Mouse (Mus musculus) thymus, adult 2 months (tissue): ENCODE measurements at regions not wholly inside any gene's neighbourhood (a gene's known extent, or its start where the extent isn't known, plus 50 kb on each side); places are given as distances from the start of the nearest gene placed in this dataset.

Experiments used
- DNase-seq: peaks from one replicate; pipeline ENCODE4 v3.0.0; 2021
- H3K27ac ChIP-seq: fragments of 200-500 bp; 2 replicates; pipeline ENCODE4 v1.5.1; 2012; ENCODE audit warnings: low read length, control low read depth; ENCODE audit not compliant: control insufficient read depth, insufficient read depth
- H3K27me3 ChIP-seq: fragments of 200-500 bp; 2 replicates; pipeline ENCODE4 v1.6.1; 2012; ENCODE audit warnings: mild to moderate bottlenecking, low read length, moderate library complexity, mixed read lengths; ENCODE audit not compliant: control insufficient read depth, insufficient read depth
- H3K36me3 ChIP-seq: fragments of 200-500 bp; 2 replicates; pipeline ENCODE4 v1.6.1; 2012; ENCODE audit warnings: mild to moderate bottlenecking, low read length, moderate library complexity; ENCODE audit not compliant: control insufficient read depth, insufficient read depth
- H3K4me1 ChIP-seq: fragments of 200-500 bp; replicated peaks from 2 replicates; pipeline ENCODE4 v1.6.1; 2012; ENCODE audit warnings: low read length; ENCODE audit not compliant: control insufficient read depth, insufficient read depth
- H3K4me3 ChIP-seq: fragments of 200-500 bp; 2 replicates; pipeline ENCODE4 v1.5.1; 2012; ENCODE audit warnings: mild to moderate bottlenecking, low read length, control low read depth, moderate library complexity; ENCODE audit not compliant: control insufficient read depth, insufficient read depth
- CTCF ChIP-seq: fragments of 200-500 bp; IDR thresholded peaks from 2 replicates; pipeline ENCODE4 v1.5.1; 2012; ENCODE audit warnings: mild to moderate bottlenecking, control low read depth, low read length, moderate library complexity, borderline replicate concordance; ENCODE audit not compliant: control insufficient read depth, poor library complexity, insufficient read depth; ENCODE audit errors: extremely low read depth
- POLR2A ChIP-seq: fragments of 200-500 bp; IDR thresholded peaks from 2 replicates; pipeline ENCODE4 v1.6.1; 2012; ENCODE audit warnings: mild to moderate bottlenecking, low read length, control low read depth, moderate library complexity; ENCODE audit not compliant: control insufficient read depth, poor library complexity, insufficient read depth; ENCODE audit errors: extremely low read depth
- WGBS: fragments of 180-500 bp; shearing (Covaris S2); methylation state at CpG from one replicate; pipeline ENCODE4 v1.1.7; 2018; 5-methylcytosine and 5-hydroxymethylcytosine counted together

- H3K27ac ChIP-seq = no peak overlapping the region
- H3K4me1 ChIP-seq = no peaks in the 10 kb centered on the region
- DNase-seq = no peak
- WGBS = 94% methylated on average over 5 of the region's 5 CpGs
- no peaks in the 10 kb centered on the region for H3K27me3 ChIP-seq
- no peak for TF ChIP-seq POLR2A
- TF ChIP-seq CTCF = no peak
- H3K4me3 ChIP-seq = no peak overlapping the region
- H3K36me3 ChIP-seq = no peaks in the 10 kb centered on the region
Measured at GRCm38 (mm10) chr13:110913687-110914086, 341.1 kb upstream of the Actbl2 start.

- Histone ChIP-seq H3K36me3 (no peaks in the 10 kb centered on the region), H3K27ac (no peak overlapping the region), H3K27me3 (no peaks in the 10 kb centered on the region), H3K4me1 (no peaks in the 10 kb centered on the region), H3K4me3 (no peak overlapping the region)
- 84% methylated on average over 1 of the region's 1 CpGs for WGBS
- TF ChIP-seq CTCF (no peak), POLR2A (no peak)
- no peak for DNase-seq
Measured at GRCm38 (mm10) chr13:110915161-110915560, 339.7 kb upstream of the Actbl2 start.

- H3K27ac ChIP-seq = no peak overlapping the region
- H3K4me1 ChIP-seq = no peaks in the 10 kb centered on the region
- no peaks in the 10 kb centered on the region for H3K36me3 ChIP-seq
- no peak overlapping the region for H3K4me3 ChIP-seq
- TF ChIP-seq CTCF = no peak
- no peak for TF ChIP-seq POLR2A
- WGBS = 77% methylated on average over 5 of the region's 5 CpGs
- no peaks in the 10 kb centered on the region for H3K27me3 ChIP-seq
- no peak for DNase-seq
Measured at GRCm38 (mm10) chr13:110923936-110924335, 330.9 kb upstream of the Actbl2 start.

GRCm38 (mm10) chr13:110924897-110925296 is 329.9 kb upstream of the Actbl2 start:
- no peaks in the 10 kb centered on the region for H3K27me3 ChIP-seq
- DNase-seq = no peak
- no peaks in the 10 kb centered on the region for H3K36me3 ChIP-seq
- no peaks in the 10 kb centered on the region for H3K4me1 ChIP-seq
- TF ChIP-seq POLR2A (no peak), CTCF (no peak)
- WGBS = 96% methylated on average over 3 of the region's 3 CpGs
- no peak overlapping the region for H3K4me3 ChIP-seq
- H3K27ac ChIP-seq = no peak overlapping the region

GRCm38 (mm10) chr13:110928143-110928542 is 326.7 kb upstream of the Actbl2 start:
- Histone ChIP-seq H3K4me1 (no peaks in the 10 kb centered on the region), H3K36me3 (no peaks in the 10 kb centered on the region), H3K27ac (no peak overlapping the region), H3K4me3 (no peak overlapping the region), H3K27me3 (no peaks in the 10 kb centered on the region)
- DNase-seq = no peak
- WGBS = 63% methylated on average over 3 of the region's 3 CpGs
- TF ChIP-seq CTCF = no peak
- TF ChIP-seq POLR2A = no peak

GRCm38 (mm10) chr13:110928894-110929293 is 325.9 kb upstream of the Actbl2 start:
- DNase-seq = no peak
- whole genome bisulfite sequencing = 91% methylated on average over 3 of the region's 3 CpGs
- no peaks in the 10 kb centered on the region for H3K27me3 ChIP-seq
- no peaks in the 10 kb centered on the region for H3K4me1 ChIP-seq
- no peak overlapping the region for H3K4me3 ChIP-seq
- H3K27ac ChIP-seq = no peak overlapping the region
- TF ChIP-seq POLR2A = no peak
- TF ChIP-seq CTCF = no peak
- no peaks in the 10 kb centered on the region for H3K36me3 ChIP-seq

- DNase-seq = no peak
- no peaks in the 10 kb centered on the region for H3K27me3 ChIP-seq
- 97% methylated on average over 1 of the region's 1 CpGs for WGBS
- TF ChIP-seq POLR2A (no peak), CTCF (no peak)
- no peaks in the 10 kb centered on the region for H3K36me3 ChIP-seq
- no peak overlapping the region for H3K4me3 ChIP-seq
- H3K27ac ChIP-seq = no peak overlapping the region
- no peaks in the 10 kb centered on the region for H3K4me1 ChIP-seq
Measured at GRCm38 (mm10) chr13:110929579-110929978, 325.2 kb upstream of the Actbl2 start.
